Mouse (Mus musculus) MEL (cell line): ENCODE measurements around the gene 4930404H24Rik.

Source experiments
- CTCF ChIP-seq, 3 experiments: IDR thresholded peaks in 2 of 3; conservative IDR thresholded peaks in 1 of 3; 2 replicates each; pipeline ENCODE4 v1.5.1; 2011 to 2012; ENCODE audit warnings: low read length in 3 of 3, low read depth in 2 of 3, mild to moderate bottlenecking in 2 of 3, improper control_type of control experiment in 1 of 3, inconsistent platforms in 1 of 3, mixed read lengths in 1 of 3, moderate library complexity in 1 of 3; ENCODE audit not compliant: control insufficient read depth in 1 of 3, insufficient read depth in 1 of 3, poor library complexity in 1 of 3, severe bottlenecking in 1 of 3
- GATA1 ChIP-seq: IDR thresholded peaks from 2 replicates; pipeline ENCODE4 v1.6.1; 2011; ENCODE audit warnings: low read depth, low read length, improper control_type of control experiment
- MYC ChIP-seq: IDR thresholded peaks from 2 replicates; pipeline ENCODE4 v1.6.1; 2011; ENCODE audit warnings: low read depth, mild to moderate bottlenecking, low read length, improper control_type of control experiment, moderate library complexity
- POLR2A ChIP-seq, 2 experiments: IDR thresholded peaks; 2 replicates each; pipeline ENCODE4 v1.6.1; 2011 to 2012; ENCODE audit warnings: low read length in 2 of 2, mild to moderate bottlenecking in 2 of 2, control low read depth in 1 of 2, improper control_type of control experiment in 1 of 2, low read depth in 1 of 2, moderate library complexity in 1 of 2; ENCODE audit not compliant: control insufficient read depth in 1 of 2, insufficient read depth in 1 of 2, poor library complexity in 1 of 2

GRCm38 (mm10) chr2:153507969-153508368 lies 15.4 kb downstream of the 4930404H24Rik start:
- TF ChIP-seq POLR2A (IDR thresholded peaks at IDR 0.05; ENCODE audit: control insufficient read depth in 1 of 2, insufficient read depth in 1 of 2, low read depth in 1 of 2, low read length in 2 of 2, poor library complexity in 1 of 2), result no peak
- TF ChIP-seq MYC, result no peak
- TF ChIP-seq CTCF (IDR thresholded peaks at IDR 0.05 in 2 of 3, conservative IDR thresholded peaks at IDR 0.05 in 1 of 3; ENCODE audit: control insufficient read depth in 1 of 3, insufficient read depth in 1 of 3, low read depth in 2 of 3, low read length in 3 of 3, poor library complexity in 1 of 3, severe bottlenecking in 1 of 3), result no peak
- no peak for TF ChIP-seq GATA1
